Mouse (Mus musculus): ENCODE data around the gene Nup50.

Gene Nup50

GRCm38 (mm10) chr15:84989771-84990170, 66.6 kb downstream of the Nup50 start:
- DNase-seq (ENCODE audit: low read depth): no peak

All from induced T-regulatory cell, adult 2 months (primary cell).